Mouse (Mus musculus) stomach, postnatal 0 days (tissue): ENCODE data around the gene 4930470P17Rik. TPM values are rescaled to one million over a fixed set of nuclear protein-coding genes. Genes with fewer than 3 reads are reported as not detected.

Experiments used
- ATAC-seq: fragments of 200-750 bp; cut with Nextera tagmentation; 2 replicates; pipeline ENCODE4 v1.8.0; 2017; ENCODE audit not compliant: low FRiP score, low TSS enrichment
- DNase-seq: peaks from one replicate; pipeline ENCODE4 v3.0.0-alpha.2; 2016; ENCODE audit warnings: low spot score
- H3K27ac ChIP-seq: fragments of 300-500 bp; sonication (generic); replicated peaks from 2 replicates; pipeline ENCODE4 v1.5.1; 2014; ENCODE audit warnings: mild to moderate bottlenecking, control low read depth
- H3K27me3 ChIP-seq: fragments of 300-500 bp; sonication (generic); 2 replicates; pipeline ENCODE4 v1.6.1; 2014; ENCODE audit warnings: low read length; ENCODE audit not compliant: control insufficient read depth, insufficient read depth
- H3K36me3 ChIP-seq: fragments of 300-500 bp; sonication (generic); 2 replicates; pipeline ENCODE4 v1.6.1; 2014; ENCODE audit warnings: low read length, mixed read lengths; ENCODE audit not compliant: control insufficient read depth, insufficient read depth
- H3K4me1 ChIP-seq: fragments of 300-500 bp; sonication (generic); replicated peaks from 2 replicates; pipeline ENCODE4 v1.6.1; 2014; ENCODE audit warnings: antibody characterized with exemption; ENCODE audit not compliant: control insufficient read depth, insufficient read depth
- H3K4me2 ChIP-seq: fragments of 300-500 bp; sonication (generic); replicated peaks from 2 replicates; pipeline ENCODE4 v1.6.1; 2014; ENCODE audit warnings: low read depth, mild to moderate bottlenecking, control low read depth, moderate library complexity
- H3K4me3 ChIP-seq: fragments of 300-500 bp; sonication (generic); 2 replicates; pipeline ENCODE4 v1.5.1; 2014; ENCODE audit warnings: low read depth, low read length, control low read depth
- H3K9ac ChIP-seq: fragments of 300-500 bp; sonication (generic); 2 replicates; pipeline ENCODE4 v1.6.1; 2014; ENCODE audit warnings: mild to moderate bottlenecking, low read length, control low read depth, mixed read lengths
- H3K9me3 ChIP-seq: fragments of 300-500 bp; sonication (generic); 2 replicates; pipeline ENCODE4 v1.6.1; 2016; ENCODE audit warnings: low read length; ENCODE audit not compliant: control insufficient read depth
- CTCF ChIP-seq: IDR thresholded peaks from 2 replicates; pipeline ENCODE4 v1.5.1; 2016; ENCODE audit warnings: antibody characterized with exemption, low read depth, mild to moderate bottlenecking, moderate library complexity
- EP300 ChIP-seq: optimal IDR thresholded peaks from 2 replicates; pipeline ENCODE3; 2016; ENCODE audit warnings: antibody characterized with exemption
- WGBS: fragments of 180-500 bp; shearing (Covaris S2); extraction: QIAGEN DNeasy Blood & Tissue Kit; methylation state at CpG from one replicate; pipeline ENCODE4 v1.1.7; 2014; 5-methylcytosine and 5-hydroxymethylcytosine counted together
- polyA plus RNA-seq: library from polyadenylated mRNA; unstranded; fragments of >200 nt; fragmentation: Nextera tagmentation; extraction: Ambion mirVana; gene quantifications from 2 replicates; pipeline ENCODE4 v1.2.1, GENCODE M21; 2015

Gene 4930470P17Rik
- not detected in 2 replicates for polyA plus RNA-seq

DNA sequence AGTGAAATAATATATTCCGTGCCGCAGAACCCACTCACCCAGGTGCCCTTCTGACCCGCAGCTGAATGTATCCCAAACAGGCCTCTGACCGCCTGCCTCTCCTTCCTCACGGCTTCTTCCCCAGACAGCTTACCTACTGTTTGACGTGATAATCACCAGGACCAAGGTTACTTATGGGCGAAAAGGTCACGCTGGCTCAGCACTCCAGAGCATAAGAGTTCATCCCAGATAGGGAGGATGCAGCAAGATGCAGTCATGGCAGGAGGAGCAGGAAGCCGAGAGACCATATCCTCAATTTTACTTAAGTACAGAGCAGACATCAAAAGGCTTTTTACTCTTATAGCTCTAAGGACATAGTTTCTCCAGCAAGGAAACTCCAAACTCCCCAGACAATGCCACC, at the start of gene 4930470P17Rik:
TSS of gene 4930470P17Rik (minus strand) at position 101 of the 400 bp plus-strand sequence.
- Histone ChIP-seq H3K9me3 (no peaks in the 10 kb centered on the region), H3K4me1 (no peaks in the 10 kb centered on the region), H3K27me3 (no peaks in the 10 kb centered on the region), H3K4me2 (no peak within 1 kb of the TSS), H3K36me3 (no peaks in the 10 kb centered on the region), H3K4me3 (no peak within 1 kb of the TSS), H3K27ac (no peak within 1 kb of the TSS), H3K9ac (no peak within 1 kb of the TSS)
- TF ChIP-seq CTCF (no peak), EP300 (no peak)
- no peak for DNase-seq
- 68% methylated on average over 9 of the region's 9 CpGs for WGBS
- no peak for ATAC-seq

DNA sequence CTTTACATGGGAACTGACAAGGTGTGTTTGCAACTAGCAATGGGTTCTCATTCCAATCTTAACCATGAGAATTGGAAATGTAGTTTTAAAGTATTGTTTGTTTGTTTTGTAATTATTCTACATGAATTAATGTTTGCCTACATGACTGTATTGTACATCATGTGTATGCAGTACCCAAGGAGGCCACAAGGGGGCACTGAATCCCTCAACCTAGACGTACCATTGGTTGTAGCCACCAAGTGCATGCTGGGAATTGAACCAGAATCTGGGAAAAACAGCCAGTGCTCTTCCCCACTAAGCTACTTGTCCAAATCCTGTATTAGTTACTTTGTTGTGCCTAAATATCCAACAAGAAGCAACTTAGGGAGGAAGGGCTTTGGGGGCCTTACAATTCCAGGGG, 49.7 kb upstream of the 4930470P17Rik start:
- Histone ChIP-seq H3K27me3 (no peaks in the 10 kb centered on the region), H3K9me3 (no peaks in the 10 kb centered on the region), H3K9ac (no peak overlapping the region), H3K4me1 (no peaks in the 10 kb centered on the region; the same call in 1 of the 2 replicates), H3K27ac (no peak overlapping the region), H3K4me2 (no peak overlapping the region), H3K36me3 (no peaks in the 10 kb centered on the region), H3K4me3 (no peak overlapping the region)
- 78% methylated on average over 1 of the region's 1 CpGs for WGBS
- no peak for ATAC-seq
- no peak for DNase-seq
- no peak for TF ChIP-seq EP300
- TF ChIP-seq CTCF, result peak; percentile 36

DNA sequence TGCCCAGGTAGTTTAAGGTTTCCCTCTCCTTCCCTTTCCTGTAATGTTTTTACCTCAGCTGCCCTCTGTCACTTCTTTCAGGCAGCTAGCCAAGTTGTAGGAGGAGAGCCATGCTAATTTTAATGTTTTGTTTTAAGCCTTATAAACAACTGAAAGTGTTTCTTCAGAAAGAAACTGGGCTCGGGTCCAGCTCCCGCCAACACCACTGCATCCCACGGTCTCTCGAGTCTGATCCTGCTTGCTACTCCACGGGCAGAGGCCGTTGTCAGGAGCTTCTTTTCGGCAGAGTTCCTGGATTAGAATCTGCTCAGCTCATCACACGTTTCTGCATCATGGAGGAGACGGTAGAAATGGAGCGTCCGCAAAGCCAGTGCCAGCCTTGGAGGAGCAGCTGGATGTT, 46.7 kb upstream of the 4930470P17Rik start:
- Histone ChIP-seq H3K9me3 (no peaks in the 10 kb centered on the region), H3K27ac (no peak overlapping the region), H3K4me2 (no peak overlapping the region), H3K36me3 (no peaks in the 10 kb centered on the region), H3K4me1 (no peaks in the 10 kb centered on the region; the same call in 1 of the 2 replicates), H3K27me3 (no peaks in the 10 kb centered on the region), H3K4me3 (no peak overlapping the region), H3K9ac (no peak overlapping the region)
- DNase-seq (no peak), ATAC-seq (no peak)
- TF ChIP-seq CTCF, result no peak
- TF ChIP-seq EP300, result no peak
- WGBS, result 52% methylated on average over 11 of the region's 11 CpGs

DNA sequence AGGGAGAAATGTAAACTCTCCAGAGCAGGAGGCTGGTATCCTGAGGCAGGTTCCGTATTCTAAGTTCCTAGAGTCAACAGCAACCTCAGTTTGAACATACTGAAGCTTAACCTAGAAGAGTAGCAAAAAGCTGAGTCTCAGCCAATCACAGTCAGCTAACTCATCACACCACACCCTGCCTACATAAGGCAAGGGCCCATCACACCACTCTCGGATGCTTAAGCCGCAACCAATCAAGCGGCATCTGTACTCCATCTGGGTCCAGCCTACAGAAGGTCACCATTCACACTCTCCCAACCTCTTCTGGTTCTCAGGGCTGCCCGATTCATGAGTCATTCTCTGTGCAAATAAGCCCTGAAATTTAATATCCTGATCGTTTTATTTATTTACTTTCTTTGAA, 44.4 kb upstream of the 4930470P17Rik start:
- Histone ChIP-seq H3K36me3 (no peaks in the 10 kb centered on the region), H3K27me3 (no peaks in the 10 kb centered on the region), H3K27ac (no peak overlapping the region), H3K9ac (no peak overlapping the region), H3K4me2 (no peak overlapping the region), H3K9me3 (no peaks in the 10 kb centered on the region), H3K4me1 (no peaks in the 10 kb centered on the region; the same call in 1 of the 2 replicates), H3K4me3 (no peak overlapping the region)
- DNase-seq, result no peak
- no peak for ATAC-seq
- WGBS, result 77% methylated on average over 6 of the region's 6 CpGs
- TF ChIP-seq EP300 (no peak), CTCF (no peak)

DNA sequence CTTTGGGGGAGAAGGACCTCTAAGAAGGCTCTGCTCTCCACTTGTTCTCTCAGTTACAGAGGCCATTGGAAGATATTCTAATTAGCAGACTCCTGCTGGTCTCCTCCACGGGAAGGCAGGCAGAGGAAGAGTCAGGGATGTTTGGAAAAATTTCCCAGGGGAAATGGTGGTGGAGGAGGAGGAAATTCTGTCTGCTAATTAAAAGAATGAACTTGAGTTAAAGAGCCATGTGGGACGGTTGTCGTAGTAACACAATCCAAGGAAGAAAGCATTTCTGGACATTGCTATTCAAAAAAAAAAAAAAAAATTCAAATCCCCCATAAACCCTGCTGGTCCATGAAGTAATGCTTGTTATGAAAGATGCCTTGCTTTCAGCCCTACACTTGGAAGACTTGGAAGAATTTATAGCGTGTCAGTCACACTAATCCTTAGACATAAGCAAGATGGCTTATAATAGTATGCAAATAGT, 40.6 kb upstream of the 4930470P17Rik start:
- H3K27me3 ChIP-seq, result no peaks in the 10 kb centered on the region
- no peak for TF ChIP-seq EP300
- TF ChIP-seq CTCF, result no peak
- no peaks in the 10 kb centered on the region for H3K4me1 ChIP-seq
- no peak overlapping the region for H3K9ac ChIP-seq
- no peak overlapping the region for H3K27ac ChIP-seq
- no peak overlapping the region for H3K4me3 ChIP-seq
- ATAC-seq, result no peak
- no peak for DNase-seq
- H3K36me3 ChIP-seq, result no peaks in the 10 kb centered on the region
- 43% methylated on average over 4 of the region's 4 CpGs for WGBS
- H3K4me2 ChIP-seq, result no peak overlapping the region
- H3K9me3 ChIP-seq, result no peaks in the 10 kb centered on the region

DNA sequence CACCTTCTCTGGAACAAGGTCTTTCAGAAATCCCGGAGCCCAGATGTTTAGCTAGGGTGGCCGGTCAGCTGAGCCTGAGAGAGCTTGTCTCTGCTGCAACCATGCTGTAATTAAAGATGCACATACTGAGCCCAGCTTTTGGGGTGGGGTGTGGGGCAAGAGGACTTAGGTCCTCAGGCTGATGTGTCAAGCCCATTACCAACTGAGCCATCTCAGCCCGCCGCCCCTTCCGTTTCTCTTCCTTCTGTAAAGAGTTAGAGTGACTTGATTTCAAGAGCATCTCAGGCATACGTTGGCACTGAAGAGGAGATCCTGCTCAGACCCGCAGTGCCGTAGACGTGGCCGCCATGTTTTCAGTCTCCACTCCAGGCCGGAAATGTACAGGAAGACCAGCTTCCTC, 38.5 kb upstream of the 4930470P17Rik start:
- DNase-seq, result no peak
- Histone ChIP-seq H3K9me3 (no peaks in the 10 kb centered on the region), H3K36me3 (no peaks in the 10 kb centered on the region), H3K9ac (no peak overlapping the region), H3K4me1 (no peaks in the 10 kb centered on the region), H3K27ac (no peak overlapping the region), H3K27me3 (no peaks in the 10 kb centered on the region), H3K4me2 (no peak overlapping the region), H3K4me3 (no peak overlapping the region)
- no peak for ATAC-seq
- no peak for TF ChIP-seq EP300
- no peak for TF ChIP-seq CTCF
- WGBS, result 87% methylated on average over 11 of the region's 11 CpGs
